Mouse (Mus musculus): ENCODE data around the gene Rxylt1.

GRCm38 (mm10) chr10:122055826-122056225 is 41.3 kb downstream of the Rxylt1 start:
- no peak for TF ChIP-seq CTCF (IDR thresholded peaks at IDR 0.05; ENCODE audit: extremely low read depth, insufficient read depth, insufficient read length, insufficient replicate concordance)
- no peak for TF ChIP-seq POLR2A (IDR thresholded peaks at IDR 0.05; ENCODE audit: low read depth, low read length)
